Mouse (Mus musculus): ENCODE data around the gene Myo1g.

Myo1g gene

DNA sequence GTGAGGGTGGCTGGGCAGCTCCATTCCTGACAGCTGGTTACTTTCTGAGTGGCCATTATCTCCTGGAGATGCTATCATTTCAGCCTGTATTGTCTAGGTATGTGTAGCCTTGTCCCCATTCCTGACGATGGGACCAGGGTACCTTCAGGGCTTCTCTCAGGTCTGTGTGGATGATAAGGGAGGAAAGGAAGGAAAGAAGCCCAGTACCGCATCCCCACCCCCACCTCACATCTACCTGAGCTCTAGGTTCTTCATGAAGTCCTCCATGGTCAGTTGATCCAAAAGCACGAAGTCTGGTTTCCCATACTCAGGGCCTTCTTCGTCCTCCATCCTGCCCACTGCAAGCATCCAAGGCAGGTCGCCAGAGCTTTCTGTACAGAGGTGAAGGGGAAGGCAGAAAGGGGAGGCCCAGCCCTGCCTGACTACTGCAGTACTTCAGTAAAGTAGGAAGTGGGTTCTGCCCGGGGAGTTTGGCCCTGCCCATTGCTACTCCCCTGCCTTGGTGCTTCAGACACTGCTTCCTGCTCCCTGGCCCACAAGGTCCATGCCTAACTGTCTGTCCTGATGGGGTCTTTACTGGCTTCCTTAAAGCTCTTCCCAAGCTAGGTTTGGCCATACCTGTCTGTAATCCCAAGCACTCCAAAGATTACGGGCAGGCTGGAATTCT is at the start of gene Myo1g:
Gene Myo1g (minus strand): TSS at position 459 of the 667 bp plus-strand sequence.
- DNase-seq (ENCODE audit: low spot score in 2 of 2) = peak; percentile 87 to 89

DNA sequence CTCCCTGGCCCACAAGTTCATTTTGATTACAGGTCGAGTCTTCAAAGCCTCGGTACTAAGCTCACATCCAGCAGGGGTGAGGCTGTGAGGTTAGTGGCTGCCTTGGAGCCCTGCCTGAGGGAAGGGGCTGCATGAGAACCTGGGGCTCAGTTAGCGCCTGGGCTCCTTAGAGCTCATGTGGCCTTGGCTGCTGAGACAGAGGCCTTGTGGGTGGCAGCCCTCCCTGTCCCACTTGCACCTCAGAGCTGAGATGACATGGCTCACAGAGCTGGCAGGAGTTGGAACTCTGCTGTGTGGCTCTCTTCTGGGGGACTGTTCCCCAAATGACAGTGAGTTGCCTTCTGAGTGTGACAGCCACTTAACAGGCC is 48.6 kb upstream of the Myo1g start:
- no peak for DNase-seq (ENCODE audit: low spot score in 2 of 2)

DNA sequence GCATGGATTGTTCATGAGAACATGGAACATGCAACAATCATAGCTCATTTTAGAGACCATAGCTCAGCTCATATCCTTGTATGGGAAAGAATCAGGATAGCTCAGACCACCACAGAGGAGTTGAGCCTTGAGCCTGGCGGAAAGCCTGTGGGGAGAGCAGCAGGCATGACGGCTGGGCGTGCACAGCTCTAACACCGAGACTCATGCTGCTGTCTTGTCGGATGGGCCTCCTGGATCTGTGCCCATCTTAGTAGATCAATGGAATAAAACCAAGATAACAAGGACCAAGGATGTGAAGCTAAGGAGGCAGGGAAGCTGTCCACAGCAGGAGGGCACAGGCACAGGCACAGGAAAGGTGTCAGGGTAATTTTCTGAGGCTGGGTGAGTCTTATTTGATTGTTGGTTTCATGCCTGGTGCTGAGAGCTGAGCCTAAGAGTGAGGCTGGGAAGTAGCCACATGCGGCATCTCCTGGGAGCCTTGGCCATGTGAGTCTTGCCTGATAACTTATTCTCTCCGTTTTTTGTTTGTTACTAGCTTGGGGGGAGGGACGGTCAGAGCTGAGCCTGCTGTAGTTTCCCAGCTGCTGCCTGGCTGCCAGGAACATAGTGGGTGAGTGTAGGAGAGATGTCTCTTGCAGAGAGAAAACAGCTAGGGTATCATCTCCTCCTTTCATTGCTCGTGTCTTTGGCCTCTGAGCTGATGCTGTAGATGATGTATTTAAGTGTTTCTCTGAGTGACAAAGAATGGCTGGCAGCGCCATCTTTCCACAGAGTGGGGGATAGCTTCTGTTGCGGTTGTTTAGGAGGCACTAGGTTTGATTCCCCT is 48.0 kb upstream of the Myo1g start:
- DNase-seq (ENCODE audit: low spot score in 2 of 2) = no peak

DNA sequence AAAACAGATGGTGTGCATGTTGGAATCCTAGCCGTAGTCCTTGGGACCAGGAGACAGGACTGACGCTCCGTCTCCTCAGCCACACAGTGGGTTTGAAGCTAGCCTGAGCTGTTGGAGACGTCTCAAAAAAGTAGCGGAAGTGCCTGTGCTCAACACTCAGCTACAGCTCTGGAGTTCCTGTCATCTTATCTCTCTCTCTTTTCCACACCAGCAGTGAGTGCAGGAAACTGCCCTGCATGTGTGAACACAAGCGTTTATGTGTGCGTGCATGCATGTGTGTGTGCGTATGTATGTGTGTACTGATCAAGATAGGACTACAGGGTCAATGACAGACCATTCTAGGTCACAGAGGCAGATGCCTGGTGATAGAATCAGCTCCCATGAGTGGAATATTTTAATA is 47.2 kb upstream of the Myo1g start:
- DNase-seq (ENCODE audit: low spot score in 2 of 2) = no peak

DNA sequence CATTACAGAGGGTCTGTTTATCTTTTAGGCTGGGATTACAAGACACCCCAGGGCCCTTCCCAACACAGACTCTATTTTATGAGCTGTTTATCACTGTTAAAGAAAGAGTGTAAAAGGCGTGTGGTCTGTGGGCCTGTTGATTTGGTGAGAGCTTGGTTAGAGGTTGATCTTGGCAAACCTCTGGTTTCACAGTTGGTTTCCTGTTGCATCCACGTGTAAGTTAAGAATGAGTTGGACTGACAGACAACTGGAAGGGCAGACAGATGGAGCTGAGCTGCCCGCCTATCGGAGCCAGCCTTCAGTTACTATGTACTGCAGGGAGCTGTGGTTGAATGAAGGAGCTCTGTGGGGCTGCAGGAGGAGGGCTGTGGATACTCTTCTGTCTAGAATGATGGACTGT is 45.7 kb upstream of the Myo1g start:
- no peak for DNase-seq (ENCODE audit: low spot score in 2 of 2)

DNA sequence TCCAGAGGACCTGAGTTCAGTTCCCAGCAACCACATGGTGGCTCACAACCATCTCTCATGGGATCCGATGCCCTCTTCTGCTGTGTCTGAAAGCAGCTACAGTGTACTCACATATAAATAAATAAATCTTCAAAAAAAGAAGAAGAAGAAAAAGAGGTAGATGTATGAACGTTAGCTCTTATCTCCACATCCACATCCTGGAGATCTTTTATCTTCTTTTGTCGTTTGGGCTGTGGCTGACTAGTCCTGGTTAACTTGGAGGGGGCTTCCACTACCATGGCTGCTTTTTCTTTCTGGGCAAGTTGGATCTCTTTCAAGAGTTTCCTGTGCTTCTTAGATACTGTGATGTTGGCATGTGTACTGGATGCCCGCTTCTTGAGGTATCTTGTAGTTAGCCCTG is 42.4 kb upstream of the Myo1g start:
- no peak for DNase-seq (ENCODE audit: low spot score in 2 of 2)

GRCm38 (mm10) chr11:6562359-6562758 is 41.6 kb upstream of the Myo1g start:
- DNase-seq (ENCODE audit: low spot score in 2 of 2) = peak; percentile 67 to 69

GRCm38 (mm10) chr11:6561474-6561873 is 40.7 kb upstream of the Myo1g start:
- no peak for DNase-seq (ENCODE audit: low spot score in 2 of 2)

- DNase-seq (ENCODE audit: low spot score in 2 of 2) = peak; percentile 72 to 78
Observed at GRCm38 (mm10) chr11:6560655-6561360, 40.0 kb upstream of the Myo1g start.

- no peak for DNase-seq (ENCODE audit: low spot score in 2 of 2)
Observed at GRCm38 (mm10) chr11:6559996-6560395, 39.2 kb upstream of the Myo1g start.

GRCm38 (mm10) chr11:6558234-6558633 is 37.5 kb upstream of the Myo1g start:
- no peak for DNase-seq (ENCODE audit: low spot score in 2 of 2)

GRCm38 (mm10) chr11:6550201-6550600 is 29.4 kb upstream of the Myo1g start:
- no peak for DNase-seq (ENCODE audit: low spot score in 2 of 2)

GRCm38 (mm10) chr11:6549770-6550169 is 29.0 kb upstream of the Myo1g start:
- no peak for DNase-seq (ENCODE audit: low spot score in 2 of 2)

GRCm38 (mm10) chr11:6547696-6548325 is 27.0 kb upstream of the Myo1g start:
- DNase-seq (ENCODE audit: low spot score in 2 of 2) = no peak

DNA sequence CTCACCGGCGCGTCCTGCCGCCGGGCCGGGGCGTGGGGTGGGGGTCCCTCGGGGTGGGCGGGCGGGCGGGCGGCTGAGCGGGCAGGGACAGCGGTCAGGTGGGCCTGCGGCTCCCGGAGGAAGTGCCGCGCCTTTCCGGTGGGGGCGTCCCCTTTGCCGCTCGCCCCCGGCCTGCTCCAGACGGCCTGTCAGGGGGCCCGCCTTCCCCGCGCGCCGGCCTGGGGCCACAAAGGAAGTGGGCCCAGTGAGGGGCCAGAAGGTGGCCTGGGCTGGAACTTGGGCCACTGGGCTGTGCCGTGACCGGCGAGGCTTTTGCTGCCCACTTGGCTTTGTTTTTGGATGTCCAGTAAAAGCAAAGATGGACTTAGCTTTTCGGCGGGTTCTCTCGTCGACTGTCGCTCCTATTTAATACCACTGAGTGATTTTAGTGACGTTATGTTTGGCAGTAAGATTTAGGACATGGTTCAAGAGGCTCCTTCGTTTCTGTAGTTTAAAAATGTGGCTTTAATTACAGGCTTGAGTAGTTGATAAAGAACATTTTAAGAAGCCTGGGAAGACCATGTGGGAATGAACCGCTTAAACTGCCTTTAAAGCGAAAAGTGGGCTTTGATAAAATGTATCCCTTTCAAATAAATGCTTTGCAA is 26.4 kb upstream of the Myo1g start:
- peak; percentile 88 to 89 for DNase-seq (ENCODE audit: low spot score in 2 of 2)

DNA sequence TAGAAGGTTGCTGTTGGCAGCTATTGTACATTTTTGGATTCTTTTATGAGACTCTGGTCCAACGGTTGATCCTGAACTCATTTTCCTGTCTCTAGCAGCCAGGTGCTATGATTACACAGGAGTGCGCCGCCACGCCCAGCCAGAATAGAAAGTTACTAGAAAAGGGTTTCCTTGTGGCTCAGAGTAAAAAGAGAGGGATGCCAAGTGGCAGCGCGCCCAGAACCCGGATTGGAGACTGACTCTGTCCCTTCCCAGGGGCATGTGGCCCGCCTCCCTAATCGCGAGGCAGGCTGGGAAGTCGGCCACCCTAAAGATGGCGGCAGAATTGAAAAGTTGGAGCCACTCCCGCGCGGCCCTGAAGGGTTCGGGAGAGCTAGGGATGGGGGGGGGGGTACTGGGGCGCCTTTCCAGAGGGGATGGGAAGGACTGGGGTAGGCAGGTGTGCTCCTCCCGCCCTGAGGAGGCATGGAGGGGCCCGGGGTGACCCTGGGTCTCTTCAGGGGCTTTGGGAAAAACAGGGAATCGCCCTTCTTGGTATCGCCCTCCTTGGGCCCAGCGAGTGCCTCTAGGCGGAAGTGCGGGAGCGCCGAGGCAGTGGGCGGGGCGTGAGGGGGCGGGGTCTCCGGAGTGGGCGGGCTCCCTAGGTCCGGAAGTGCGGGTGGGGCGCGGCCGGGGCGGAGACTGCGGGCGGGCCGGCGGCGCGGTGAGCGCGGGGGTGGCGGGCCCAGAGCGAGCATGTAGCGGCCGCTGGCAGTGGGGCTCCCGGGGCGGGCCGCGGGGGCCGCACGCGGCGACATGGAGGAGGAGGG is 25.6 kb upstream of the Myo1g start, which contains the start of gene Ccm2:
Gene Ccm2 (plus strand): TSS at position 683 of the 809 bp plus-strand sequence.
- peak; percentile 90 for DNase-seq (ENCODE audit: low spot score in 2 of 2)

GRCm38 (mm10) chr11:6545857-6546192 is 25.1 kb upstream of the Myo1g start:
- no peak for DNase-seq (ENCODE audit: low spot score in 2 of 2)

DNA sequence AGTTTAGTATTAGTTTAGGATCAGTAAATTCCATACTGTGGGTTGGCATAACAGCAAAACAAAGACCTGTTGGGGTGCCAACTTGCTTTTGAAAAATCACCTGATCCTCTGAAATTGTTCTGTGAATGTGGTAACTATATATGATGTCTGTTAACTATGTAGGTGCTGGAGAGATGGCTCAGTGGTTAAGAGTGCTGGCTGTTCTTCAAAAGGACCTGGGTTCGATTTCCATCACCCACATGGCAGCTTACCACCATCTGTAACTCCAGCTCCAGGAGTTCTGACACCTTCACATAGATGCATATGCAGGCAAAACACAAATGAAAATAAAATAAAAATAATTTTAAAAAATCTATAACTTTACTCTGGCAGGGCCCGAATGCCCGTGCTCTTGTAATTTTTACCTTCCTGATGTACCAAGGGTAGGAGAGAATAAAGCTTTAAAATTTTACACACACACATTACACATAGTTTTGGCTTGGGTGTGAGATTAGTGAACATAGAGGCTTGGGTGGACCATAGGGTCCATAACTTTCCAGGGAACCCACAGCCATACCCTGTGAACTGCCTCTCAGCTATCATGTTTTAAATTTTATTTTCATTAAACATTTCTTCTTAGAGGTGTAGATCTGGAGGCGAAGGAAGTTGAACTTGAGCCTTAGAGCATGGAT is 24.6 kb upstream of the Myo1g start:
- DNase-seq (ENCODE audit: low spot score in 2 of 2) = no peak

DNA sequence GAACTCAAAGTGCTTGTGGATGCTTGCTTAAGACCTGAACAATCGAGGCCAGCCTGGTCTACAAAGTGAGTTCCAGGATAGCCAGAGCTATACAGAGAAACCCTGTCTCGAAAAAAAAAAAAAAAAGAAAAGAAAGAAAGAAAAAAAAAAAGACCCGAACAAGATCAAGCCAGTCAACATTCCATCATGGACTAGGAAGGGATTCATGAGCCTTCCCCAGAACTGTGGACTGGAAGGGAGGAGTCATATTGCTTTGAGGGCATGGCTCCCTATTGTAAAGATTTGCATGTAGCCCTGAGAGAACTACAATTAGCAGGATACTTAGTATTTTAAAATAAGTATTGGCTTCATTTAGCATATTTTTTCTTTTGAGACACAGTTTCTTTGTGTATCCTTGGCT is 23.9 kb upstream of the Myo1g start:
- DNase-seq (ENCODE audit: low spot score in 2 of 2) = no peak

DNA sequence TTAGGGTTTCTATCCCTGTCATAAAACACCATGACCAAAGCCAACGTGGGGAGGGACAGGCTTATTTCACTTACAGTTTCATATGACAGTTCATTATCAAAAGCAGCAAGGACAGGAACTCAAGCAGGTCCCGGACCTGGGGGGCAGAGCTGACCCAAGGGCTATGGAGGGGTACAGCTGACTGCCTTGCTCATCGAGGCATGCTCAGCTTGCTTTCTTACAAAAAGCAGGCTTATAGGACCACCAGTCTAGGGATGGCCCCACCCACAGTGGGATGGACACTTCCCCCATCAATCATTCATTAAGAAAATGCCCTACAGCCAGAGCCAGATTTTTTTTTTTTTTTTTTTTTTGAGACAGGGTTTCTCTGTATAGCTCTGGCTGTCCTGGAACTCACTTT is 10.0 kb upstream of the Myo1g start:
- DNase-seq (ENCODE audit: low spot score in 2 of 2) = no peak
